Comparison of ENCODE assay signal across 7 mouse cellular contexts in genomic region chr19:36347376-36347775, GRCm38 (mm10). TPM values are rescaled to one million over a fixed set of nuclear protein-coding genes. Genes with fewer than 3 reads are reported as not detected.
DNase-seq lines count a peak whose midpoint lies in the region; ATAC-seq lines count a peak whose summit lies in the region.

No protein-coding gene starts in this region.

- 23% methylated on average over 6 of the region's 6 CpGs for WGBS in forebrain, embryonic 16.5 days
- WGBS in limb, embryonic 11.5 days = 18% methylated on average over 6 of the region's 6 CpGs
- WGBS in neural tube, embryonic 15.5 days = 30% methylated on average over 6 of the region's 6 CpGs

- ATAC-seq in forebrain, embryonic 16.5 days = no peak
- ATAC-seq in limb, embryonic 11.5 days (ENCODE audit: insufficient number of reproducible peaks, low FRiP score, low TSS enrichment, low read depth) = no peak
- ATAC-seq in neural tube, embryonic 15.5 days (ENCODE audit: low FRiP score) = no peak

- peaks cover 12% of the 10 kb centered on the region for H3K4me1 ChIP-seq in forebrain, embryonic 16.5 days (replicated peaks; ENCODE audit: control insufficient read depth, insufficient read depth, low read length)
- H3K4me1 ChIP-seq in limb, embryonic 11.5 days (ENCODE audit: control insufficient read depth, insufficient read depth, low read length) = 0 out of 2 replicates have a peak, but pooled peaks cover 8% of the 10 kb centered on the region
- H3K4me1 ChIP-seq in neural tube, embryonic 15.5 days = peaks cover 5% of the 10 kb centered on the region; the same call in 1 of the 2 replicates

- H3K9me3 ChIP-seq in forebrain, embryonic 16.5 days (ENCODE audit: control insufficient read depth, low read length) = no peaks in the 10 kb centered on the region
- H3K9me3 ChIP-seq in limb, embryonic 11.5 days (ENCODE audit: control insufficient read depth, low read length) = no peaks in the 10 kb centered on the region
- H3K9me3 ChIP-seq in neural tube, embryonic 15.5 days (replicated peaks) = no peaks in the 10 kb centered on the region

- H3K27me3 ChIP-seq in forebrain, embryonic 16.5 days (replicated peaks; ENCODE audit: control insufficient read depth, insufficient read depth, low read length) = peaks cover 3% of the 10 kb centered on the region
- peaks cover 38% of the 10 kb centered on the region for H3K27me3 ChIP-seq in limb, embryonic 11.5 days (ENCODE audit: control insufficient read depth, insufficient read depth, low read length)
- H3K27me3 ChIP-seq in neural tube, embryonic 15.5 days (replicated peaks) = peaks cover 45% of the 10 kb centered on the region

- no peak overlapping the region for H3K27ac ChIP-seq in forebrain, embryonic 16.5 days (ENCODE audit: low read length)
- H3K27ac ChIP-seq in limb, embryonic 11.5 days (replicated peaks; ENCODE audit: low read depth, low read length) = no peak overlapping the region
- no peak overlapping the region for H3K27ac ChIP-seq in neural tube, embryonic 15.5 days (replicated peaks)

- no peak overlapping the region for H3K9ac ChIP-seq in forebrain, embryonic 16.5 days (replicated peaks; ENCODE audit: low read depth, low read length)
- H3K9ac ChIP-seq in limb, embryonic 11.5 days (ENCODE audit: low read length) = no peak overlapping the region
- no peak overlapping the region for H3K9ac ChIP-seq in neural tube, embryonic 15.5 days (replicated peaks)

- no peak overlapping the region; the same call in 1 of the 2 replicates for H3K4me3 ChIP-seq in forebrain, embryonic 16.5 days (replicated peaks; ENCODE audit: low read length)
- no peak overlapping the region for H3K4me3 ChIP-seq in limb, embryonic 11.5 days (ENCODE audit: low read depth, low read length)
- peak overlapping the region; percentile 81 for H3K4me3 ChIP-seq in neural tube, embryonic 15.5 days (replicated peaks)

- peak overlapping the region; percentile 93 for H3K4me2 ChIP-seq in forebrain, embryonic 16.5 days (ENCODE audit: low read length)
- peak overlapping the region; percentile 99; the same call in 1 of the 2 replicates for H3K4me2 ChIP-seq in limb, embryonic 11.5 days (ENCODE audit: low read depth, severe bottlenecking)
- peak overlapping the region; percentile 99 for H3K4me2 ChIP-seq in neural tube, embryonic 15.5 days

- H3K36me3 ChIP-seq in forebrain, embryonic 16.5 days (ENCODE audit: control insufficient read depth, insufficient read depth) = no peaks in the 10 kb centered on the region
- H3K36me3 ChIP-seq in limb, embryonic 11.5 days (ENCODE audit: control insufficient read depth, insufficient read depth, low read length) = no peaks in the 10 kb centered on the region
- H3K36me3 ChIP-seq in neural tube, embryonic 15.5 days = no peaks in the 10 kb centered on the region

- peak; percentile 27 for DNase-seq in thymus, postnatal 25 days
- DNase-seq in thymus, postnatal 4 days = no peak
- no peak for DNase-seq in limb, embryonic 11.5 days (ENCODE audit: low spot score)
- no peak for DNase-seq in right cerebral cortex, adult 2 months (ENCODE audit: low spot score in 2 of 2)
- DNase-seq in adrenal gland, adult (ENCODE audit: inconsistent age in 2 of 2, low spot score in 1 of 2) = no peak

RNA-seq across cellular contexts. Expression of gene Pcgf5, which starts 0.7 kb away (rescaled TPM):
- 12.3 and 15.8 TPM in 2 replicates for polyA plus RNA-seq in forebrain, embryonic 16.5 days (2015; fragmentation: Nextera tagmentation; extraction: Ambion mirVana)
- polyA plus RNA-seq in limb, embryonic 11.5 days (2014; fragmentation: Nextera tagmentation; extraction: Ambion mirVana) = 3.3 and 3.9 TPM in 2 replicates
- 6.0 and 10.7 TPM in 2 replicates for polyA plus RNA-seq in neural tube, embryonic 15.5 days (2015; fragmentation: Nextera tagmentation; extraction: Ambion mirVana)
